Mouse (Mus musculus): ENCODE measurements around the gene Pde4dip.

GRCm38 (mm10) chr3:97930141-97930786 is 41.8 kb upstream of the Pde4dip start:
- TF ChIP-seq POLR2A (IDR thresholded peaks at IDR 0.05; ENCODE audit: insufficient read length, low read depth) (no peak), CEBPB (IDR thresholded peaks at IDR 0.05; ENCODE audit: insufficient read depth, poor library complexity, severe bottlenecking) (no peak)

Measured in myocyte (in vitro differentiated cells).